Mouse (Mus musculus) Patski (cell line): ENCODE measurements at regions not wholly inside any gene's neighbourhood (a gene's known extent, or its start where the extent isn't known, plus 50 kb on each side); places are given as distances from the start of the nearest gene placed in this dataset.

ENCODE experiments used
- ATAC-seq: fragments of 100-300 bp; one replicate; pipeline ENCODE4 v1.8.0; 2021
- CTCF ChIA-PET: fragments of 350-600 bp; sonication (Branson Sonifier 250); formaldehyde crosslinking; loops from one replicate; lab custom pipeline; 2022; ENCODE audit warnings: inconsistent platforms; lab: Charles Lee
- POLR2A ChIA-PET: fragments of 350-600 bp; sonication (Branson Sonifier 250); formaldehyde crosslinking; loops from one replicate; lab custom pipeline; 2022; ENCODE audit warnings: antibody characterized with exemption, inconsistent platforms; lab: Charles Lee
- DNase-seq: peaks from one replicate; pipeline ENCODE4 v3.0.0-alpha.2; 2011; ENCODE audit warnings: low read depth, low spot score
- H3K27me3 ChIP-seq: fragments of 371-371 bp; one replicate; pipeline ENCODE4 v1.5.1; 2021
- CTCF ChIP-seq: fragments of 100-300 bp; IDR thresholded peaks from one replicate; pipeline ENCODE4 v1.5.1; 2021
- in situ Hi-C: fragments of 300-500 bp; cut with MboI; formaldehyde crosslinking; loops from 3 replicates; pipeline ENCODE4 v1.11.1; 2018; ENCODE audit warnings: low pct_unique_long_range_greater_than_20kb, mixed read lengths

- TF ChIP-seq CTCF, result no peak
- in situ Hi-C loops, result no loop called here
- DNase-seq, result no peak
- no peak for ATAC-seq
- CTCF ChIA-PET, result no interaction called here
- no peaks in the 10 kb centered on the region for H3K27me3 ChIP-seq
- POLR2A ChIA-PET, result interaction anchor here (0.6 kb wide), 1 partner anchor 155 kb away, joined by 3 read pairs; no protein-coding TSS in a partner anchor
Observed at GRCm38 (mm10) chr6:94915842-94916620, 201.0 kb upstream of the Kbtbd8 start.

GRCm38 (mm10) chr6:94911836-94912235 is 205.2 kb upstream of the Kbtbd8 start:
- POLR2A ChIA-PET, result no interaction called here
- DNase-seq, result no peak

GRCm38 (mm10) chr6:94911374-94911773 is 205.7 kb upstream of the Kbtbd8 start:
- no peaks in the 10 kb centered on the region for H3K27me3 ChIP-seq
- CTCF ChIA-PET, result no interaction called here
- POLR2A ChIA-PET, result no interaction called here
- DNase-seq, result no peak
- no peak for ATAC-seq
- TF ChIP-seq CTCF, result no peak
- in situ Hi-C loops, result no loop called here

More at GRCm38 (mm10) chr6:94911836-94912235, 205.2 kb upstream of the Kbtbd8 start:
- no peak for ATAC-seq
- CTCF ChIA-PET, result no interaction called here
- in situ Hi-C loops, result no loop called here
- no peak for TF ChIP-seq CTCF
- H3K27me3 ChIP-seq, result no peaks in the 10 kb centered on the region

- ChIA-PET CTCF (no interaction called here), POLR2A (interaction anchor here (0.7 kb wide), 1 partner anchor 35 kb away, joined by 3 read pairs; no protein-coding TSS in a partner anchor)
- ATAC-seq, result no peak
- in situ Hi-C loops, result no loop called here
- H3K27me3 ChIP-seq, result no peaks in the 10 kb centered on the region
- no peak for DNase-seq
- TF ChIP-seq CTCF, result no peak
Observed at GRCm38 (mm10) chr6:94900862-94901261, 200.9 kb upstream of the Lrig1 start.

- ChIA-PET POLR2A (no interaction called here), CTCF (no interaction called here)
- in situ Hi-C loops, result no loop called here
- no peaks in the 10 kb centered on the region for H3K27me3 ChIP-seq
- TF ChIP-seq CTCF, result no peak
- no peak for ATAC-seq
- no peak for DNase-seq
Observed at GRCm38 (mm10) chr6:94898881-94899280, 198.9 kb upstream of the Lrig1 start.

- POLR2A ChIA-PET, result no interaction called here
- no peak for ATAC-seq
- DNase-seq, result no peak
- in situ Hi-C loops, result no loop called here
- CTCF ChIA-PET, result interaction anchor here (1.3 kb wide), 1 partner anchor 33 kb away, joined by 3 read pairs; no protein-coding TSS in a partner anchor
- no peak for TF ChIP-seq CTCF
- H3K27me3 ChIP-seq, result no peaks in the 10 kb centered on the region
Observed at GRCm38 (mm10) chr6:94890165-94890564, 190.2 kb upstream of the Lrig1 start.

GRCm38 (mm10) chr6:94889271-94889670 is 189.3 kb upstream of the Lrig1 start:
- no peaks in the 10 kb centered on the region for H3K27me3 ChIP-seq
- ATAC-seq (no peak), DNase-seq (no peak)
- in situ Hi-C loops, result no loop called here
- no peak for TF ChIP-seq CTCF
- POLR2A ChIA-PET, result no interaction called here
- CTCF ChIA-PET, result no interaction called here

- ChIA-PET CTCF (no interaction called here), POLR2A (interaction anchor here (0.5 kb wide), 1 partner anchor 15 kb away, joined by 3 read pairs; no protein-coding TSS in a partner anchor)
- in situ Hi-C loops, result no loop called here
- no peaks in the 10 kb centered on the region for H3K27me3 ChIP-seq
- ATAC-seq (no peak), DNase-seq (no peak)
- no peak for TF ChIP-seq CTCF
Observed at GRCm38 (mm10) chr6:94881139-94881538, 181.2 kb upstream of the Lrig1 start.

- no peaks in the 10 kb centered on the region for H3K27me3 ChIP-seq
- ATAC-seq (no peak), DNase-seq (no peak)
- in situ Hi-C loops, result no loop called here
- CTCF ChIA-PET, result no interaction called here
- POLR2A ChIA-PET, result no interaction called here
- no peak for TF ChIP-seq CTCF
Observed at GRCm38 (mm10) chr6:94875841-94876240, 175.9 kb upstream of the Lrig1 start.

GRCm38 (mm10) chr6:94875065-94875464 is 175.1 kb upstream of the Lrig1 start:
- POLR2A ChIA-PET, result no interaction called here
- CTCF ChIA-PET, result no interaction called here
- no peak for TF ChIP-seq CTCF
- no peaks in the 10 kb centered on the region for H3K27me3 ChIP-seq
- no peak for ATAC-seq
- in situ Hi-C loops, result no loop called here
- DNase-seq, result no peak

GRCm38 (mm10) chr6:94874415-94874814 is 174.5 kb upstream of the Lrig1 start:
- no peak for TF ChIP-seq CTCF
- in situ Hi-C loops, result no loop called here
- no peaks in the 10 kb centered on the region for H3K27me3 ChIP-seq
- CTCF ChIA-PET, result no interaction called here
- POLR2A ChIA-PET, result no interaction called here
- no peak for ATAC-seq
- DNase-seq, result no peak

- DNase-seq, result no peak
- in situ Hi-C loops, result no loop called here
- TF ChIP-seq CTCF, result no peak
- ATAC-seq, result no peak
- ChIA-PET POLR2A (no interaction called here), CTCF (interaction anchor here (1.3 kb wide), 1 partner anchor 19 kb away, joined by 3 read pairs; no protein-coding TSS in a partner anchor)
- no peaks in the 10 kb centered on the region for H3K27me3 ChIP-seq
Observed at GRCm38 (mm10) chr6:94867952-94868351, 168.0 kb upstream of the Lrig1 start.
